ENCODE assay signal across 1 mouse cellular context in genomic region chr11:116418841-116419462, GRCm38 (mm10).
TF ChIP-seq lines count a peak whose summit lies in the region.

No protein-coding gene starts in this region.

TF ChIP-seq in CH12.LX, 34 proteins besides CTCF, POLR2A, EP300 and RAD21 (continued from another document):
- peak; percentile 85; the same call in 1 of the 2 replicates for TF ChIP-seq RCOR1 (conservative IDR thresholded peaks at IDR 0.05; ENCODE audit: low read depth, low read length)
- peak; percentile 22; the same call in 1 of the 2 replicates for TF ChIP-seq JUN (IDR thresholded peaks at IDR 0.05; ENCODE audit: insufficient read depth, low read depth, low read length)
- peak; percentile 75 for TF ChIP-seq MAX (IDR thresholded peaks at IDR 0.05; ENCODE audit: low read length)
- TF ChIP-seq MAZ (IDR thresholded peaks at IDR 0.05; ENCODE audit: low read depth, low read length): no peak; the same call in 1 of the 2 replicates
- TF ChIP-seq ETS1 (conservative IDR thresholded peaks at IDR 0.05; ENCODE audit: low read depth, low read length): peak; percentile 87
- TF ChIP-seq ZKSCAN1 (IDR thresholded peaks at IDR 0.05; ENCODE audit: borderline replicate concordance, low read depth, low read length): no peak
- peak; percentile 25; the same call in 1 of the 2 replicates for TF ChIP-seq NELFE (IDR thresholded peaks at IDR 0.05; ENCODE audit: low read depth, low read length)
- TF ChIP-seq MYC (IDR thresholded peaks at IDR 0.05; ENCODE audit: low read depth, low read length): no peak; the same call in 1 of the 2 replicates
- no peak for TF ChIP-seq SIN3A (IDR thresholded peaks at IDR 0.05; ENCODE audit: low read length)
- no peak for TF ChIP-seq POLR2AphosphoS2 (IDR thresholded peaks at IDR 0.05; ENCODE audit: low read depth, low read length)
- TF ChIP-seq USF2 (conservative IDR thresholded peaks at IDR 0.05; ENCODE audit: low read depth, low read length): no peak
- TF ChIP-seq ELF1 (IDR thresholded peaks at IDR 0.05; ENCODE audit: low read depth, low read length): no peak
- no peak; the same call in 1 of the 2 replicates for TF ChIP-seq SMC3 (IDR thresholded peaks at IDR 0.05; ENCODE audit: low read depth, low read length)
- TF ChIP-seq BHLHE40 (IDR thresholded peaks at IDR 0.05; ENCODE audit: low read depth, low read length): peak; percentile 83
- peak; percentile 90 for TF ChIP-seq TCF12 (IDR thresholded peaks at IDR 0.05; ENCODE audit: low read depth, low read length)
- TF ChIP-seq MEF2A (IDR thresholded peaks at IDR 0.05; ENCODE audit: borderline replicate concordance, low read depth, low read length): peak; percentile 73
- TF ChIP-seq E2F4 (IDR thresholded peaks at IDR 0.05; ENCODE audit: insufficient replicate concordance, low read depth, low read length): no peak
- 0 out of 2 replicates have a peak, but pooled peaks have one; percentile 25 for TF ChIP-seq NRF1 (IDR thresholded peaks at IDR 0.05; ENCODE audit: low read depth, low read length)
- no peak for TF ChIP-seq UBTF (IDR thresholded peaks at IDR 0.05; ENCODE audit: low read depth, low read length)
- no peak; the same call in 1 of the 2 replicates for TF ChIP-seq MXI1 (IDR thresholded peaks at IDR 0.05; ENCODE audit: low read depth, low read length)
- no peak for TF ChIP-seq PAX5 (IDR thresholded peaks at IDR 0.05; ENCODE audit: low read length)
- TF ChIP-seq USF1 (IDR thresholded peaks at IDR 0.05; ENCODE audit: low read depth, low read length): no peak
